Mouse (Mus musculus) stomach, postnatal 0 days (tissue): ENCODE data around the gene Srbd1. TPM values are rescaled to one million over a fixed set of nuclear protein-coding genes. Genes with fewer than 3 reads are reported as not detected.

ENCODE experiments used
- ATAC-seq: fragments of 200-750 bp; cut with Nextera tagmentation; 2 replicates; pipeline ENCODE4 v1.8.0; 2017; ENCODE audit not compliant: low FRiP score, low TSS enrichment
- DNase-seq: peaks from one replicate; pipeline ENCODE4 v3.0.0-alpha.2; 2016; ENCODE audit warnings: low spot score
- H3K27ac ChIP-seq: fragments of 300-500 bp; sonication (generic); replicated peaks from 2 replicates; pipeline ENCODE4 v1.5.1; 2014; ENCODE audit warnings: mild to moderate bottlenecking, control low read depth
- H3K27me3 ChIP-seq: fragments of 300-500 bp; sonication (generic); 2 replicates; pipeline ENCODE4 v1.6.1; 2014; ENCODE audit warnings: low read length; ENCODE audit not compliant: control insufficient read depth, insufficient read depth
- H3K36me3 ChIP-seq: fragments of 300-500 bp; sonication (generic); 2 replicates; pipeline ENCODE4 v1.6.1; 2014; ENCODE audit warnings: low read length, mixed read lengths; ENCODE audit not compliant: control insufficient read depth, insufficient read depth
- H3K4me1 ChIP-seq: fragments of 300-500 bp; sonication (generic); replicated peaks from 2 replicates; pipeline ENCODE4 v1.6.1; 2014; ENCODE audit warnings: antibody characterized with exemption; ENCODE audit not compliant: control insufficient read depth, insufficient read depth
- H3K4me2 ChIP-seq: fragments of 300-500 bp; sonication (generic); replicated peaks from 2 replicates; pipeline ENCODE4 v1.6.1; 2014; ENCODE audit warnings: low read depth, mild to moderate bottlenecking, control low read depth, moderate library complexity
- H3K4me3 ChIP-seq: fragments of 300-500 bp; sonication (generic); 2 replicates; pipeline ENCODE4 v1.5.1; 2014; ENCODE audit warnings: low read depth, low read length, control low read depth
- H3K9ac ChIP-seq: fragments of 300-500 bp; sonication (generic); 2 replicates; pipeline ENCODE4 v1.6.1; 2014; ENCODE audit warnings: mild to moderate bottlenecking, low read length, control low read depth, mixed read lengths
- H3K9me3 ChIP-seq: fragments of 300-500 bp; sonication (generic); 2 replicates; pipeline ENCODE4 v1.6.1; 2016; ENCODE audit warnings: low read length; ENCODE audit not compliant: control insufficient read depth
- CTCF ChIP-seq: IDR thresholded peaks from 2 replicates; pipeline ENCODE4 v1.5.1; 2016; ENCODE audit warnings: antibody characterized with exemption, low read depth, mild to moderate bottlenecking, moderate library complexity
- EP300 ChIP-seq: optimal IDR thresholded peaks from 2 replicates; pipeline ENCODE3; 2016; ENCODE audit warnings: antibody characterized with exemption
- WGBS: fragments of 180-500 bp; shearing (Covaris S2); extraction: QIAGEN DNeasy Blood & Tissue Kit; methylation state at CpG from one replicate; pipeline ENCODE4 v1.1.7; 2014; 5-methylcytosine and 5-hydroxymethylcytosine counted together
- polyA plus RNA-seq: library from polyadenylated mRNA; unstranded; fragments of >200 nt; fragmentation: Nextera tagmentation; extraction: Ambion mirVana; gene quantifications from 2 replicates; pipeline ENCODE4 v1.2.1, GENCODE M21; 2015

Gene Srbd1
- polyA plus RNA-seq, 1 experiment from 2014 or later, result 4.4 TPM

DNA sequence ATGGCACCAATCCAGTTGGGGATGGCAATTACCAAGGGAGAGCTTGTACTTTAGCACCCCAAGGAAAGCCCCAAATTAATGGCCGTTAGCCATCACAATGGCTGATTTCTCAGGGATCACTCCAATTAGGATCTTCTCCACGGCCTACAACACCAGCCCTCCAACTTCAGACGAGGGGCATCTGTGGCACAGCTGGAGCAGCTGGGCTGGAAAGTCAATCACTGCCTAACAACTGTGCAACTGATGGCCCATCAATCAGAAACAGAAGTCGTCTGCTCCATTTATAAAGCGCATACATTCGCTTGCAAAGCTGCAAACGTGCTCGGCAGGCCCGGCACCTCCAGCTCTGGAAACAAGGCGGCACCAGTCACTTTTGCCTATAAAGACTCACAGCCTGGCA is 209.7 kb downstream of the Srbd1 start:
- no peak overlapping the region for H3K4me2 ChIP-seq
- H3K9ac ChIP-seq, result no peak overlapping the region
- TF ChIP-seq EP300, result no peak
- TF ChIP-seq CTCF, result no peak
- ATAC-seq (no peak), DNase-seq (no peak)
- 76% methylated on average over 10 of the region's 10 CpGs for WGBS
- no peaks in the 10 kb centered on the region for H3K27me3 ChIP-seq
- H3K4me3 ChIP-seq, result no peak overlapping the region
- H3K9me3 ChIP-seq, result no peaks in the 10 kb centered on the region
- no peaks in the 10 kb centered on the region for H3K36me3 ChIP-seq
- no peaks in the 10 kb centered on the region for H3K4me1 ChIP-seq
- H3K27ac ChIP-seq, result no peak overlapping the region

Other genes with a start within 250 kb of the Srbd1 start
- 3.0 and 3.4 TPM in 2 replicates for gene Prkce, start 22.6 kb upstream of the Srbd1 start, polyA plus RNA-seq